Mouse (Mus musculus) hindbrain, embryonic 12.5 days (tissue): ENCODE results near the gene Fam19a1. TPM values are rescaled to one million over a fixed set of nuclear protein-coding genes. Genes with fewer than 3 reads are reported as not detected.

Source experiments
- ATAC-seq: fragments of 200-750 bp; cut with Nextera tagmentation; 2 replicates; pipeline ENCODE4 v1.8.0; 2017; ENCODE audit warnings: moderate TSS enrichment; ENCODE audit not compliant: low FRiP score
- H3K27ac ChIP-seq: fragments of 300-500 bp; sonication (generic); 2 replicates; pipeline ENCODE4 v1.5.1; 2016; ENCODE audit warnings: mild to moderate bottlenecking
- H3K27me3 ChIP-seq: fragments of 300-500 bp; sonication (generic); 2 replicates; pipeline ENCODE4 v1.6.1; 2016; ENCODE audit warnings: mild to moderate bottlenecking
- H3K36me3 ChIP-seq: fragments of 300-500 bp; sonication (generic); 2 replicates; pipeline ENCODE4 v1.6.1; 2016; ENCODE audit warnings: mild to moderate bottlenecking
- H3K4me1 ChIP-seq: fragments of 300-500 bp; sonication (generic); 2 replicates; pipeline ENCODE4 v1.6.1; 2016
- H3K4me2 ChIP-seq: fragments of 300-500 bp; sonication (generic); replicated peaks from 2 replicates; pipeline ENCODE4 v1.6.1; 2016; ENCODE audit warnings: mild to moderate bottlenecking
- H3K4me3 ChIP-seq: fragments of 300-500 bp; sonication (generic); 2 replicates; pipeline ENCODE4 v1.5.1; 2016; ENCODE audit warnings: mild to moderate bottlenecking
- H3K9ac ChIP-seq: fragments of 300-500 bp; sonication (generic); 2 replicates; pipeline ENCODE4 v1.6.1; 2016; ENCODE audit warnings: mild to moderate bottlenecking, moderate library complexity
- H3K9me3 ChIP-seq: fragments of 300-500 bp; sonication (generic); replicated peaks from 2 replicates; pipeline ENCODE4 v1.6.1; 2016; ENCODE audit warnings: mild to moderate bottlenecking
- WGBS: fragments of 180-500 bp; shearing (Covaris S2); methylation state at CpG from one replicate; pipeline ENCODE4 v1.1.7; 2016; 5-methylcytosine and 5-hydroxymethylcytosine counted together
- polyA plus RNA-seq: library from polyadenylated mRNA; unstranded; fragments of >200 nt; fragmentation: Nextera tagmentation; extraction: Ambion mirVana; gene quantifications from 2 replicates; pipeline ENCODE4 v1.2.1, GENCODE M21; 2016

Fam19a1 gene
- polyA plus RNA-seq, 1 experiment from 2014 or later: 3.9 TPM

GRCm38 (mm10) chr6:96384441-96384840, 271.5 kb downstream of the Fam19a1 start:
- ATAC-seq: no peak
- Histone ChIP-seq H3K4me1 (no peaks in the 10 kb centered on the region), H3K9me3 (no peaks in the 10 kb centered on the region), H3K27me3 (no peaks in the 10 kb centered on the region), H3K27ac (no peak overlapping the region), H3K9ac (no peak overlapping the region), H3K4me2 (no peak overlapping the region), H3K4me3 (no peak overlapping the region), H3K36me3 (no peaks in the 10 kb centered on the region)
- WGBS: 71% methylated on average over 1 of the region's 1 CpGs

- WGBS: 72% methylated on average over 4 of the region's 4 CpGs
- no peak for ATAC-seq
- Histone ChIP-seq H3K4me3 (no peak overlapping the region), H3K9me3 (no peaks in the 10 kb centered on the region), H3K27ac (no peak overlapping the region), H3K4me2 (no peak overlapping the region), H3K9ac (no peak overlapping the region), H3K27me3 (no peaks in the 10 kb centered on the region), H3K36me3 (no peaks in the 10 kb centered on the region), H3K4me1 (0 out of 2 replicates have a peak, but pooled peaks cover 5% of the 10 kb centered on the region)
Measured at GRCm38 (mm10) chr6:96418866-96419265, 305.9 kb downstream of the Fam19a1 start.

GRCm38 (mm10) chr6:96419704-96420382, 306.9 kb downstream of the Fam19a1 start:
- 0 out of 2 replicates have a peak, but pooled peaks cover 5% of the 10 kb centered on the region for H3K4me1 ChIP-seq
- H3K9me3 ChIP-seq: no peaks in the 10 kb centered on the region
- WGBS: 69% methylated on average over 5 of the region's 5 CpGs
- no peaks in the 10 kb centered on the region for H3K36me3 ChIP-seq
- no peak overlapping the region for H3K9ac ChIP-seq
- no peak for ATAC-seq
- H3K27me3 ChIP-seq: no peaks in the 10 kb centered on the region
- H3K27ac ChIP-seq: no peak overlapping the region
- H3K4me2 ChIP-seq: no peak overlapping the region
- no peak overlapping the region for H3K4me3 ChIP-seq

- Histone ChIP-seq H3K36me3 (no peaks in the 10 kb centered on the region), H3K27ac (no peak overlapping the region), H3K27me3 (no peaks in the 10 kb centered on the region), H3K4me2 (no peak overlapping the region), H3K4me3 (no peak overlapping the region), H3K4me1 (0 out of 2 replicates have a peak, but pooled peaks cover 5% of the 10 kb centered on the region), H3K9ac (no peak overlapping the region), H3K9me3 (no peaks in the 10 kb centered on the region)
- 0 out of 2 replicates have a peak, but pooled peaks have one; percentile 63 for ATAC-seq
- 12% methylated on average over 2 of the region's 2 CpGs for WGBS
Measured at GRCm38 (mm10) chr6:96420515-96420914, 307.6 kb downstream of the Fam19a1 start.

- WGBS: 62% methylated on average over 6 of the region's 6 CpGs
- no peaks in the 10 kb centered on the region for H3K9me3 ChIP-seq
- no peak overlapping the region for H3K4me2 ChIP-seq
- H3K4me3 ChIP-seq: no peak overlapping the region
- H3K36me3 ChIP-seq: no peaks in the 10 kb centered on the region
- H3K4me1 ChIP-seq: no peaks in the 10 kb centered on the region
- H3K9ac ChIP-seq: no peak overlapping the region
- H3K27ac ChIP-seq: no peak overlapping the region
- no peak for ATAC-seq
- H3K27me3 ChIP-seq: no peaks in the 10 kb centered on the region
Measured at GRCm38 (mm10) chr6:96429390-96429789, 316.4 kb downstream of the Fam19a1 start.

- Histone ChIP-seq H3K4me1 (no peaks in the 10 kb centered on the region), H3K4me3 (no peak overlapping the region), H3K36me3 (no peaks in the 10 kb centered on the region), H3K9me3 (no peaks in the 10 kb centered on the region), H3K27me3 (no peaks in the 10 kb centered on the region), H3K4me2 (no peak overlapping the region), H3K27ac (no peak overlapping the region), H3K9ac (no peak overlapping the region)
- no peak for ATAC-seq
- 71% methylated on average over 3 of the region's 3 CpGs for WGBS
Measured at GRCm38 (mm10) chr6:96432397-96432796, 319.4 kb downstream of the Fam19a1 start.

- no peak overlapping the region for H3K9ac ChIP-seq
- no peak overlapping the region for H3K27ac ChIP-seq
- 90% methylated on average over 1 of the region's 1 CpGs for WGBS
- ATAC-seq: no peak
- no peak overlapping the region for H3K4me3 ChIP-seq
- no peaks in the 10 kb centered on the region for H3K9me3 ChIP-seq
- no peak overlapping the region for H3K4me2 ChIP-seq
- H3K4me1 ChIP-seq: no peaks in the 10 kb centered on the region
- H3K27me3 ChIP-seq: no peaks in the 10 kb centered on the region
- H3K36me3 ChIP-seq: no peaks in the 10 kb centered on the region
Measured at GRCm38 (mm10) chr6:96433896-96434295, 320.9 kb downstream of the Fam19a1 start.

GRCm38 (mm10) chr6:96435545-96435944, 322.6 kb downstream of the Fam19a1 start:
- WGBS: 71% methylated on average over 2 of the region's 2 CpGs
- no peaks in the 10 kb centered on the region for H3K27me3 ChIP-seq

GRCm38 (mm10) chr6:96437814-96438213, 324.9 kb downstream of the Fam19a1 start:
- H3K27ac ChIP-seq: no peak overlapping the region
- H3K9ac ChIP-seq: no peak overlapping the region
- no peak for ATAC-seq
- WGBS: 61% methylated on average over 3 of the region's 3 CpGs
- H3K36me3 ChIP-seq: no peaks in the 10 kb centered on the region
- no peak overlapping the region for H3K4me3 ChIP-seq
- H3K4me2 ChIP-seq: no peak overlapping the region
- no peaks in the 10 kb centered on the region for H3K27me3 ChIP-seq
- no peaks in the 10 kb centered on the region for H3K9me3 ChIP-seq
- no peaks in the 10 kb centered on the region for H3K4me1 ChIP-seq

More at GRCm38 (mm10) chr6:96435545-96435944, 322.6 kb downstream of the Fam19a1 start:
- Histone ChIP-seq H3K4me2 (no peak overlapping the region), H3K4me1 (no peaks in the 10 kb centered on the region), H3K27ac (no peak overlapping the region), H3K4me3 (no peak overlapping the region), H3K9me3 (no peaks in the 10 kb centered on the region), H3K36me3 (no peaks in the 10 kb centered on the region), H3K9ac (no peak overlapping the region)
- no peak for ATAC-seq

- H3K4me3 ChIP-seq: no peak overlapping the region
- H3K9ac ChIP-seq: no peak overlapping the region
- no peaks in the 10 kb centered on the region for H3K36me3 ChIP-seq
- H3K27ac ChIP-seq: no peak overlapping the region
- no peak overlapping the region for H3K4me2 ChIP-seq
- no peaks in the 10 kb centered on the region for H3K9me3 ChIP-seq
- no peak for ATAC-seq
- no peaks in the 10 kb centered on the region for H3K27me3 ChIP-seq
- H3K4me1 ChIP-seq: no peaks in the 10 kb centered on the region
- 68% methylated on average over 2 of the region's 2 CpGs for WGBS
Measured at GRCm38 (mm10) chr6:96439419-96439818, 326.5 kb downstream of the Fam19a1 start.

GRCm38 (mm10) chr6:96441971-96442370, 329.0 kb downstream of the Fam19a1 start:
- H3K4me2 ChIP-seq: no peak overlapping the region
- ATAC-seq: no peak
- H3K9me3 ChIP-seq: no peaks in the 10 kb centered on the region
- no peaks in the 10 kb centered on the region for H3K36me3 ChIP-seq
- H3K27me3 ChIP-seq: no peaks in the 10 kb centered on the region
- H3K9ac ChIP-seq: no peak overlapping the region
- no peaks in the 10 kb centered on the region for H3K4me1 ChIP-seq
- H3K4me3 ChIP-seq: no peak overlapping the region
- H3K27ac ChIP-seq: no peak overlapping the region
- 95% methylated on average over 3 of the region's 3 CpGs for WGBS

- Histone ChIP-seq H3K4me1 (no peaks in the 10 kb centered on the region), H3K4me3 (no peak overlapping the region), H3K27ac (no peak overlapping the region), H3K9me3 (no peaks in the 10 kb centered on the region), H3K9ac (no peak overlapping the region), H3K27me3 (no peaks in the 10 kb centered on the region), H3K36me3 (no peaks in the 10 kb centered on the region), H3K4me2 (no peak overlapping the region)
- ATAC-seq: no peak
- WGBS: 94% methylated on average over 4 of the region's 4 CpGs
Measured at GRCm38 (mm10) chr6:96447466-96447865, 334.5 kb downstream of the Fam19a1 start.

GRCm38 (mm10) chr6:96456266-96456665, 343.3 kb downstream of the Fam19a1 start:
- H3K27ac ChIP-seq: no peak overlapping the region
- H3K36me3 ChIP-seq: no peaks in the 10 kb centered on the region
- no peaks in the 10 kb centered on the region for H3K9me3 ChIP-seq
- no peak overlapping the region for H3K9ac ChIP-seq
- no peak overlapping the region for H3K4me2 ChIP-seq
- 71% methylated on average over 1 of the region's 1 CpGs for WGBS
- no peak for ATAC-seq
- no peak overlapping the region for H3K4me3 ChIP-seq
- H3K27me3 ChIP-seq: no peaks in the 10 kb centered on the region
- H3K4me1 ChIP-seq: 0 out of 2 replicates have a peak, but pooled peaks cover 3% of the 10 kb centered on the region
